Mouse (Mus musculus): Measurements from ENCODE around the gene Ggnbp2. TPM values are rescaled to one million over a fixed set of nuclear protein-coding genes. Genes with fewer than 3 reads are reported as not detected.
"Not testable (repeated sequence)": the region's sequence is repeated elsewhere in the genome, so short reads cannot be mapped to it uniquely, and the experiment has no call there.

Ggnbp2 gene
- polyA plus RNA-seq, 1 experiment, result 10.5 TPM

GRCm38 (mm10) chr11:84882346-84882745, 11.7 kb upstream of the Ggnbp2 start:
- Histone ChIP-seq H3K36me3 (ENCODE audit: control insufficient read depth) (peaks cover 73% of the 10 kb centered on the region), H3K27me3 (ENCODE audit: control insufficient read depth) (no peaks in the 10 kb centered on the region), H3K9me3 (ENCODE audit: control insufficient read depth, low read length) (no peaks in the 10 kb centered on the region), H3K4me1 (ENCODE audit: control insufficient read depth) (peaks cover 49% of the 10 kb centered on the region), H3K4me3 (replicated peaks) (no peak overlapping the region)
- TF ChIP-seq TAL1 (IDR thresholded peaks at IDR 0.05; ENCODE audit: low read length) (no peak), GATA1 (IDR thresholded peaks at IDR 0.05; ENCODE audit: low read length) (no peak)

- peaks cover 58% of the 10 kb centered on the region for H3K4me1 ChIP-seq (ENCODE audit: control insufficient read depth)
- peak overlapping the region; percentile 85 for H3K4me3 ChIP-seq (replicated peaks)
- H3K36me3 ChIP-seq (ENCODE audit: control insufficient read depth), result peaks cover 70% of the 10 kb centered on the region
- no peaks in the 10 kb centered on the region for H3K27me3 ChIP-seq (ENCODE audit: control insufficient read depth)
- TF ChIP-seq TAL1 (IDR thresholded peaks at IDR 0.05; ENCODE audit: low read length) (no peak), GATA1 (IDR thresholded peaks at IDR 0.05; ENCODE audit: low read length) (no peak)
- H3K9me3 ChIP-seq (ENCODE audit: control insufficient read depth, low read length), result no peaks in the 10 kb centered on the region
Measured at GRCm38 (mm10) chr11:84880971-84881370, 10.4 kb upstream of the Ggnbp2 start.

- Histone ChIP-seq H3K9me3 (ENCODE audit: control insufficient read depth, low read length) (no peaks in the 10 kb centered on the region), H3K4me1 (ENCODE audit: control insufficient read depth) (peaks cover 60% of the 10 kb centered on the region), H3K36me3 (ENCODE audit: control insufficient read depth) (peaks cover 68% of the 10 kb centered on the region), H3K4me3 (replicated peaks) (peak overlapping the region; percentile 85), H3K27me3 (ENCODE audit: control insufficient read depth) (no peaks in the 10 kb centered on the region)
- TF ChIP-seq GATA1 (IDR thresholded peaks at IDR 0.05; ENCODE audit: low read length) (no peak), TAL1 (IDR thresholded peaks at IDR 0.05; ENCODE audit: low read length) (no peak)
Measured at GRCm38 (mm10) chr11:84880465-84880961, 9.9 kb upstream of the Ggnbp2 start.

- H3K4me1 ChIP-seq (ENCODE audit: control insufficient read depth), result peaks cover 62% of the 10 kb centered on the region
- H3K27me3 ChIP-seq (ENCODE audit: control insufficient read depth), result no peaks in the 10 kb centered on the region
- H3K9me3 ChIP-seq (ENCODE audit: control insufficient read depth, low read length), result no peaks in the 10 kb centered on the region
- TF ChIP-seq TAL1 (IDR thresholded peaks at IDR 0.05; ENCODE audit: low read length), result no peak
- no peak for TF ChIP-seq GATA1 (IDR thresholded peaks at IDR 0.05; ENCODE audit: low read length)
- H3K36me3 ChIP-seq (ENCODE audit: control insufficient read depth), result peaks cover 65% of the 10 kb centered on the region
- H3K4me3 ChIP-seq (replicated peaks), result peak within 1 kb of the TSS; percentile 85
Measured at GRCm38 (mm10) chr11:84879772-84880464, 9.3 kb upstream of the Ggnbp2 start, which contains the start of the genes Myo19 and Pigw. Myo19 (plus strand) TSS chr11:84880148. Pigw (minus strand) TSS chr11:84880285.

- TF ChIP-seq TAL1 (IDR thresholded peaks at IDR 0.05; ENCODE audit: low read length), result no peak
- TF ChIP-seq GATA1 (IDR thresholded peaks at IDR 0.05; ENCODE audit: low read length), result no peak
- Histone ChIP-seq H3K36me3 (ENCODE audit: control insufficient read depth) (peaks cover 65% of the 10 kb centered on the region), H3K4me1 (ENCODE audit: control insufficient read depth) (peaks cover 69% of the 10 kb centered on the region), H3K9me3 (ENCODE audit: control insufficient read depth, low read length) (no peaks in the 10 kb centered on the region), H3K4me3 (replicated peaks) (peak overlapping the region; percentile 85), H3K27me3 (ENCODE audit: control insufficient read depth) (no peaks in the 10 kb centered on the region)
Measured at GRCm38 (mm10) chr11:84879007-84879771, 8.6 kb upstream of the Ggnbp2 start.

GRCm38 (mm10) chr11:84876020-84876419, 5.4 kb upstream of the Ggnbp2 start:
- peaks cover 73% of the 10 kb centered on the region for H3K4me1 ChIP-seq (ENCODE audit: control insufficient read depth)

GRCm38 (mm10) chr11:84873042-84873833, 2.6 kb upstream of the Ggnbp2 start:
- no peaks in the 10 kb centered on the region for H3K9me3 ChIP-seq (ENCODE audit: control insufficient read depth, low read length)
- peaks cover 75% of the 10 kb centered on the region for H3K36me3 ChIP-seq (ENCODE audit: control insufficient read depth)
- peaks cover 47% of the 10 kb centered on the region for H3K4me1 ChIP-seq (ENCODE audit: control insufficient read depth)
- H3K4me3 ChIP-seq (replicated peaks), result peak overlapping the region; percentile 68
- TF ChIP-seq TAL1 (IDR thresholded peaks at IDR 0.05; ENCODE audit: low read length) (peak; percentile 64), GATA1 (IDR thresholded peaks at IDR 0.05; ENCODE audit: low read length) (peak; percentile 84)
- no peaks in the 10 kb centered on the region for H3K27me3 ChIP-seq (ENCODE audit: control insufficient read depth)

More at GRCm38 (mm10) chr11:84876020-84876419, 5.4 kb upstream of the Ggnbp2 start:
- not testable (repeated sequence) for H3K4me3 ChIP-seq (replicated peaks); H3K9me3 ChIP-seq (ENCODE audit: control insufficient read depth, low read length); H3K27me3 ChIP-seq (ENCODE audit: control insufficient read depth)
- peaks cover 66% of the 10 kb centered on the region for H3K36me3 ChIP-seq (ENCODE audit: control insufficient read depth)

- no peaks in the 10 kb centered on the region for H3K27me3 ChIP-seq (ENCODE audit: control insufficient read depth)
- H3K9me3 ChIP-seq (ENCODE audit: control insufficient read depth, low read length), result no peaks in the 10 kb centered on the region
- peak overlapping the region; percentile 68 for H3K4me3 ChIP-seq (replicated peaks)
- H3K36me3 ChIP-seq (ENCODE audit: control insufficient read depth), result peaks cover 75% of the 10 kb centered on the region
- peaks cover 48% of the 10 kb centered on the region for H3K4me1 ChIP-seq (ENCODE audit: control insufficient read depth)
- no peak for TF ChIP-seq GATA1 (IDR thresholded peaks at IDR 0.05; ENCODE audit: low read length)
- no peak for TF ChIP-seq TAL1 (IDR thresholded peaks at IDR 0.05; ENCODE audit: low read length)
Measured at GRCm38 (mm10) chr11:84871548-84872069, 992 bp upstream of the Ggnbp2 start.
